8 mouse cellular contexts compared by ENCODE assay signal in genomic region chr7:29213675-29214082, GRCm38 (mm10). TPM values are rescaled to one million over a fixed set of nuclear protein-coding genes. Genes with fewer than 3 reads are reported as not detected.
DNase-seq lines count a peak whose midpoint lies in the region; ATAC-seq and TF ChIP-seq lines count a peak whose summit lies in the region.

Catsperg1 (minus strand) TSS chr7:29214035.

- peaks cover 7% of the 10 kb centered on the region; the same call in 1 of the 2 replicates for H3K4me1 ChIP-seq in lung, embryonic 14.5 days (ENCODE audit: insufficient read depth)
- H3K4me1 ChIP-seq in lung, adult 2 months (ENCODE audit: control insufficient read depth, insufficient read depth, low read length), result 0 out of 2 replicates have a peak, but pooled peaks cover 4% of the 10 kb centered on the region
- 0 out of 2 replicates have a peak, but pooled peaks cover 12% of the 10 kb centered on the region for H3K4me1 ChIP-seq in forebrain, embryonic 12.5 days
- 0 out of 2 replicates have a peak, but pooled peaks cover 4% of the 10 kb centered on the region for H3K4me1 ChIP-seq in limb, embryonic 13.5 days
- H3K4me1 ChIP-seq in neural tube, embryonic 15.5 days, result peaks cover 19% of the 10 kb centered on the region

- H3K27me3 ChIP-seq in lung, embryonic 14.5 days (ENCODE audit: insufficient read depth, low read length), result peaks cover 6% of the 10 kb centered on the region; the same call in 1 of the 2 replicates
- H3K27me3 ChIP-seq in forebrain, embryonic 12.5 days, result peaks cover 19% of the 10 kb centered on the region
- H3K27me3 ChIP-seq in limb, embryonic 13.5 days, result peaks cover 16% of the 10 kb centered on the region
- peaks cover 8% of the 10 kb centered on the region; the same call in 1 of the 2 replicates for H3K27me3 ChIP-seq in neural tube, embryonic 15.5 days (replicated peaks)

- TF ChIP-seq CTCF in lung, embryonic 14.5 days (IDR thresholded peaks at IDR 0.05; ENCODE audit: low read depth), result no peak
- no peak for TF ChIP-seq CTCF in lung, adult 2 months (IDR thresholded peaks at IDR 0.05; ENCODE audit: insufficient read depth, low read length)

- peak; percentile 52 for ATAC-seq in lung, embryonic 14.5 days (ENCODE audit: insufficient read depth)
- peak; percentile 80 for ATAC-seq in forebrain, embryonic 12.5 days (ENCODE audit: low FRiP score)
- peak; percentile 45; the same call in 1 of the 2 replicates for ATAC-seq in limb, embryonic 13.5 days (ENCODE audit: low FRiP score, low read depth)
- peak; percentile 81 for ATAC-seq in neural tube, embryonic 15.5 days (ENCODE audit: low FRiP score)

- H3K4me2 ChIP-seq in lung, embryonic 14.5 days, result peak within 1 kb of the TSS; percentile 62
- peak within 1 kb of the TSS; percentile 50 for H3K4me2 ChIP-seq in forebrain, embryonic 12.5 days
- H3K4me2 ChIP-seq in limb, embryonic 13.5 days (replicated peaks), result peak within 1 kb of the TSS; percentile 59
- H3K4me2 ChIP-seq in neural tube, embryonic 15.5 days, result peak within 1 kb of the TSS; percentile 54

- WGBS in lung, embryonic 14.5 days, result 3% methylated on average over 20 of the region's 20 CpGs
- 26% methylated on average over 20 of the region's 20 CpGs for WGBS in lung, adult 2 months
- WGBS in forebrain, embryonic 12.5 days, result 2% methylated on average over 20 of the region's 20 CpGs
- 2% methylated on average over 20 of the region's 20 CpGs for WGBS in limb, embryonic 13.5 days
- WGBS in neural tube, embryonic 15.5 days, result 2% methylated on average over 20 of the region's 20 CpGs

- H3K27ac ChIP-seq in lung, embryonic 14.5 days (ENCODE audit: low read depth), result no peak within 1 kb of the TSS
- H3K27ac ChIP-seq in forebrain, embryonic 12.5 days, result no peak within 1 kb of the TSS
- no peak within 1 kb of the TSS for H3K27ac ChIP-seq in limb, embryonic 13.5 days
- no peak within 1 kb of the TSS for H3K27ac ChIP-seq in neural tube, embryonic 15.5 days (replicated peaks)

- H3K4me3 ChIP-seq in lung, embryonic 14.5 days (ENCODE audit: low read depth, low read length), result no peak within 1 kb of the TSS
- no peak within 1 kb of the TSS for H3K4me3 ChIP-seq in lung, adult 2 months (replicated peaks; ENCODE audit: extremely low read depth, low read depth, low read length)
- peak within 1 kb of the TSS; percentile 24 for H3K4me3 ChIP-seq in forebrain, embryonic 12.5 days (replicated peaks)
- H3K4me3 ChIP-seq in limb, embryonic 13.5 days, result peak within 1 kb of the TSS; percentile 20
- H3K4me3 ChIP-seq in neural tube, embryonic 15.5 days (replicated peaks), result peak within 1 kb of the TSS; percentile 29

- peaks cover 3% of the 10 kb centered on the region; the same call in 1 of the 2 replicates for H3K9me3 ChIP-seq in lung, embryonic 14.5 days (ENCODE audit: low read depth, low read length)
- H3K9me3 ChIP-seq in forebrain, embryonic 12.5 days, result no peaks in the 10 kb centered on the region
- no peaks in the 10 kb centered on the region for H3K9me3 ChIP-seq in limb, embryonic 13.5 days
- H3K9me3 ChIP-seq in neural tube, embryonic 15.5 days (replicated peaks), result no peaks in the 10 kb centered on the region

- no peak for TF ChIP-seq POLR2A in lung, adult 2 months (IDR thresholded peaks at IDR 0.05; ENCODE audit: borderline replicate concordance, extremely low read depth, low read depth, low read length)

- H3K9ac ChIP-seq in lung, embryonic 14.5 days, result no peak within 1 kb of the TSS
- H3K9ac ChIP-seq in forebrain, embryonic 12.5 days, result no peak within 1 kb of the TSS
- no peak within 1 kb of the TSS for H3K9ac ChIP-seq in limb, embryonic 13.5 days
- no peak within 1 kb of the TSS for H3K9ac ChIP-seq in neural tube, embryonic 15.5 days (replicated peaks)

- no peaks in the 10 kb centered on the region for H3K36me3 ChIP-seq in lung, embryonic 14.5 days (ENCODE audit: insufficient read depth)
- no peaks in the 10 kb centered on the region for H3K36me3 ChIP-seq in forebrain, embryonic 12.5 days (replicated peaks)
- H3K36me3 ChIP-seq in limb, embryonic 13.5 days, result no peaks in the 10 kb centered on the region
- H3K36me3 ChIP-seq in neural tube, embryonic 15.5 days, result no peaks in the 10 kb centered on the region

- DNase-seq in lung, embryonic 14.5 days, result peak; percentile 70
- DNase-seq in lung, adult 2 months, result no peak
- DNase-seq in thymus, postnatal 25 days, result no peak
- DNase-seq in gastrocnemius, adult 8-10 months (ENCODE audit: low spot score in 2 of 2), result no peak
- no peak for DNase-seq in urinary bladder, postnatal 25 days (ENCODE audit: low spot score)

RNA-seq across cellular contexts. Expression of gene Catsperg1, which starts in this region (rescaled TPM):
- 0.57 and 0.87 TPM in 2 replicates for polyA plus RNA-seq in lung, embryonic 14.5 days (2014; fragmentation: Nextera tagmentation; extraction: Ambion mirVana)
- polyA plus RNA-seq in lung, adult 2 months (2012; rRNA removed), result 3.4 and 3.9 TPM in 2 replicates
- polyA plus RNA-seq in forebrain, embryonic 12.5 days (2016; fragmentation: Nextera tagmentation; extraction: Ambion mirVana), result 0.78 and 0.87 TPM in 2 replicates
- polyA plus RNA-seq in limb, embryonic 13.5 days (2015; fragmentation: Nextera tagmentation; extraction: Ambion mirVana), result 0.46 and 0.51 TPM in 2 replicates
- polyA plus RNA-seq in neural tube, embryonic 15.5 days (2015; fragmentation: Nextera tagmentation; extraction: Ambion mirVana), result 1.9 and 4.4 TPM in 2 replicates
- under 1 TPM in 2 of 4 experiments, not detected in 2; 0.13 to 0.68 TPM for total RNA-seq in gastrocnemius, adult 8-10 months (2022)

Comparison
In these comparisons a context has a peak if more than half of its experiments do, and no peak if none do; other contexts are left out.
1. Peak in DNase-seq, ATAC-seq and H3K4me2 ChIP-seq in lung, embryonic 14.5 days; RNA of the gene not detected or under 1 TPM.
2. Peak in ATAC-seq, H3K4me3 ChIP-seq and H3K4me2 ChIP-seq in forebrain, embryonic 12.5 days; RNA of the gene not detected or under 1 TPM.
3. Peak in ATAC-seq, H3K4me3 ChIP-seq and H3K4me2 ChIP-seq in limb, embryonic 13.5 days; RNA of the gene not detected or under 1 TPM.